Mouse (Mus musculus): ENCODE results near the gene Gngt2. TPM values are rescaled to one million over a fixed set of nuclear protein-coding genes. Genes with fewer than 3 reads are reported as not detected.

Gngt2 gene
- 19.1 TPM for total RNA-seq (2023)

DNA sequence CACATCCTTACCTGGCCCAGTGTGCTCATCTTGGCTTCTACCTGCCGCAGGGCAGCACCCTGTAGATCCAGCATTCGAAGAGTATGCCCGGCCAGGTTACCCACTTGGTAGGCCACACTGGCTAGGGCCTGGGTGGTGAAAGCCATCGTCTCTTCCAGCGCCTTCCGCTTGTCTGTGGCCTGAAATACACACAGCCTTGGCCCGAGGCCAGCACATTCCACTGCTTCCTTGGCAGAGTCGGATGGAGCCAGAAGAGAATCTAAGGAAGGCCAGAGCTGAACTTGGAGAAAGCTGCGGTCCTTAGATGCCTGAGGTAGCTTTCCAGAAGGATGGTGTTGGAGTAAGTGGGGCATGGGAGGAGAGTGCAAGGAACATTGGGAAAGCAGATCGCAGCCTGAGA is at the start of gene Gngt2:
Gene Gngt2 (plus strand): TSS at position 158 of the 400 bp plus-strand sequence.

DNA sequence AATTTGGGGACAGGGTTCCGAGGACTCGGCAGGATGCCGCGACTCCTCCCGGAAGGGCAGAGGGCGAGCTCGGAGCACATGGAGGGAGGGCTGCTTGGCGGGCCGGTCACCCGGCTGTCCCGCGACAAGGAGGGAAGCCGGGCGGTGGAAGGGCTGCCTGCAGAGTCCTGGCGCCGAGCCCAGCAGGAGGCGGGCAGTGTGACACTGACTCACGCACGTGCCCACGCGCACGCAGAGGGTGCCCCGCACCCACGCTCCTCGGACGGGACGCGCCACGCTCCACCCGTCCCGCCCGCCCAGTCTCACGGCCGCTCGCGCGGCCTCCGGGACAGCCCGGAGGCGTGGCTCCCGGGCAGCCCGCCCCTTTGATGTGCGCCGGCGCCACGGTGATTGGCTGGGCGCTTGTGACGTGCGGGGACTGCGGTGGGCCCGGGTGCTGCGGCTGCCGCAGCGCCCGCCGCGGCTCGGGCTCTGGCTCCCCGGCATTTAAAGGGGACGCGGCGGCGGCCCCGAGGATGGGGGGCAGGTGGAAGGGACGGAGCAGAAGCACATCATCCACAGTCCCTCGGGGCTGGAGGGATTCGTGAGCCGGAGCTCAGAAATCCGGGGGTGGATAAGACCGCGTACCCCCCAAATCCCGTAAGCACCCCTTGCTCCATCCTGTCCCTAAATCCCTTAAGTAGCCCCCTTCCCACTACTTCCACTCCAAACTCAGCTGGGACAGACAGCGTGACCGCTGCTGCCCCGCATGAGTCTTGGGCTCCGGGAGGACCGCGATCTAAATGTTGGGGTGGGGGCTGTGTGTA is 12.7 kb upstream of the Gngt2 start, which contains the start of gene Phospho1:
Gene Phospho1 (plus strand): TSS at position 429 of the 806 bp plus-strand sequence.

GRCm38 (mm10) chr11:95842074-95842681 is 5.2 kb downstream of the Gngt2 start, which contains the start of gene Abi3:
Gene Abi3 (minus strand): TSS chr11:95842476.

Other genes with a start within 250 kb of the Gngt2 start
- gene Ngfr, start 249.5 kb upstream of the Gngt2 start, total RNA-seq (2023): 0.47 TPM
- gene Phb, start 170.3 kb upstream of the Gngt2 start, total RNA-seq (2023): 48.9 TPM
- 62.6 TPM for gene Zfp652, start 124.5 kb upstream of the Gngt2 start, total RNA-seq (2023)
- gene B130006D01Rik, start 113.6 kb upstream of the Gngt2 start, total RNA-seq (2023): 3.8 TPM
- 3.3 TPM for gene Phospho1, start 12.7 kb upstream of the Gngt2 start, total RNA-seq (2023)
- 29.2 TPM for gene Abi3, start 5.3 kb downstream of the Gngt2 start, total RNA-seq (2023)
- not detected for gene B4galnt2, start 77.7 kb downstream of the Gngt2 start, total RNA-seq (2023)
- gene Igf2bp1, start 168.7 kb downstream of the Gngt2 start, total RNA-seq (2023): not detected
- not detected for gene Gip, start 187.3 kb downstream of the Gngt2 start, total RNA-seq (2023)
- 43.6 TPM for gene Snf8, start 197.7 kb downstream of the Gngt2 start, total RNA-seq (2023)
- gene Ube2z, start 228.2 kb downstream of the Gngt2 start, total RNA-seq (2023): 41.9 TPM
- gene Atp5g1, start 238.5 kb downstream of the Gngt2 start, total RNA-seq (2023): 102 TPM